Mouse (Mus musculus) forebrain, embryonic 14.5 days (tissue): ENCODE results near the gene Tmed1. TPM values are rescaled to one million over a fixed set of nuclear protein-coding genes. Genes with fewer than 3 reads are reported as not detected.
"Not testable (repeated sequence)": the region's sequence is repeated elsewhere in the genome, so short reads cannot be mapped to it uniquely, and the experiment has no call there.

ENCODE experiments used
- ATAC-seq: fragments of 200-750 bp; cut with Nextera tagmentation; 2 replicates; pipeline ENCODE4 v1.8.0; 2017; ENCODE audit warnings: mild to moderate bottlenecking, moderate library complexity
- DNase-seq: peaks from one replicate; pipeline ENCODE4 v3.0.0-alpha.2; 2015; ENCODE audit warnings: low spot score
- H3K27ac ChIP-seq: fragments of 300-500 bp; sonication (generic); 2 replicates; pipeline ENCODE4 v1.5.1; 2014; ENCODE audit warnings: low read depth, mild to moderate bottlenecking, control low read depth, low read length, moderate library complexity
- H3K27me3 ChIP-seq: fragments of 300-500 bp; sonication (generic); replicated peaks from 2 replicates; pipeline ENCODE4 v1.6.1; 2014; ENCODE audit warnings: low read length, control low read depth, mixed read lengths; ENCODE audit not compliant: control insufficient read depth, insufficient read depth
- H3K36me3 ChIP-seq: fragments of 300-500 bp; sonication (generic); 2 replicates; pipeline ENCODE4 v1.6.1; 2014; ENCODE audit warnings: low read length, control low read depth; ENCODE audit not compliant: control insufficient read depth, insufficient read depth
- H3K4me1 ChIP-seq: fragments of 300-500 bp; sonication (generic); 2 replicates; pipeline ENCODE4 v1.6.1; 2014; ENCODE audit warnings: antibody characterized with exemption, low read length, control low read depth; ENCODE audit not compliant: control insufficient read depth, insufficient read depth
- H3K4me2 ChIP-seq: fragments of 300-500 bp; sonication (generic); 2 replicates; pipeline ENCODE4 v1.6.1; 2014; ENCODE audit warnings: mild to moderate bottlenecking, control low read depth, low read length
- H3K4me3 ChIP-seq: fragments of 300-500 bp; sonication (generic); 2 replicates; pipeline ENCODE4 v1.5.1; 2014; ENCODE audit warnings: low read depth, low read length, control low read depth
- H3K9ac ChIP-seq: fragments of 300-500 bp; sonication (generic); 2 replicates; pipeline ENCODE4 v1.6.1; 2014; ENCODE audit warnings: mild to moderate bottlenecking, low read length, control low read depth, moderate library complexity
- H3K9me3 ChIP-seq: fragments of 300-500 bp; sonication (generic); replicated peaks from 2 replicates; pipeline ENCODE4 v1.6.1; 2016; ENCODE audit warnings: low read length, control low read depth, mixed read lengths; ENCODE audit not compliant: control insufficient read depth
- WGBS: fragments of 180-500 bp; shearing (Covaris S2); extraction: QIAGEN DNeasy Blood & Tissue Kit; methylation state at CpG from one replicate; pipeline ENCODE4 v1.1.7; 2014; 5-methylcytosine and 5-hydroxymethylcytosine counted together
- microRNA-seq: library from miRNA; unstranded; fragments of <30 nt; microRNA quantifications from one replicate; pipeline ENCODE4, GENCODE M21; 2016
- polyA plus RNA-seq: library from polyadenylated mRNA; unstranded; fragments of >200 nt; fragmentation: Nextera tagmentation; extraction: Ambion mirVana; gene quantifications from 2 replicates; pipeline ENCODE4 v1.2.1, GENCODE M21; 2014

Tmed1 gene
- polyA plus RNA-seq, 1 experiment from 2014 or later: 58.3 TPM

- peaks cover 37% of the 10 kb centered on the region for H3K36me3 ChIP-seq
- ATAC-seq, H3K4me1 ChIP-seq, DNase-seq, H3K4me2 ChIP-seq, H3K27me3 ChIP-seq, H3K9ac ChIP-seq, H3K4me3 ChIP-seq, H3K27ac ChIP-seq, H3K9me3 ChIP-seq: not testable (repeated sequence)
- WGBS: 92% methylated on average over 7 of the region's 7 CpGs
These were observed 45.5 kb downstream of the Tmed1 start for GRCm38 (mm10) chr9:21464565-21464928.

- Histone ChIP-seq H3K4me3 (no peak overlapping the region), H3K4me1 (no peaks in the 10 kb centered on the region), H3K27ac (no peak overlapping the region), H3K27me3 (no peaks in the 10 kb centered on the region), H3K9ac (no peak overlapping the region), H3K9me3 (no peaks in the 10 kb centered on the region), H3K36me3 (peaks cover 38% of the 10 kb centered on the region), H3K4me2 (no peak overlapping the region)
- ATAC-seq: no peak
- 84% methylated on average over 3 of the region's 3 CpGs for WGBS
- no peak for DNase-seq
These were observed 46.1 kb downstream of the Tmed1 start for GRCm38 (mm10) chr9:21463766-21464564.

GRCm38 (mm10) chr9:21463138-21463590 is 46.9 kb downstream of the Tmed1 start:
- peaks cover 34% of the 10 kb centered on the region for H3K36me3 ChIP-seq
- 0 out of 2 replicates have a peak overlapping the region, but pooled peaks have one; percentile 21 for H3K27ac ChIP-seq
- DNase-seq: no peak
- H3K4me2 ChIP-seq: no peak overlapping the region
- H3K27me3 ChIP-seq: no peaks in the 10 kb centered on the region
- WGBS: 81% methylated on average over 5 of the region's 5 CpGs
- H3K9me3 ChIP-seq: no peaks in the 10 kb centered on the region
- no peak overlapping the region for H3K4me3 ChIP-seq
- H3K9ac ChIP-seq: no peak overlapping the region
- H3K4me1 ChIP-seq: no peaks in the 10 kb centered on the region
- ATAC-seq: no peak

- Histone ChIP-seq H3K4me2 (no peak overlapping the region), H3K27ac (no peak overlapping the region), H3K4me1 (no peaks in the 10 kb centered on the region), H3K9me3 (no peaks in the 10 kb centered on the region), H3K36me3 (peaks cover 13% of the 10 kb centered on the region; the same call in 1 of the 2 replicates), H3K4me3 (no peak overlapping the region), H3K27me3 (no peaks in the 10 kb centered on the region), H3K9ac (no peak overlapping the region)
- DNase-seq (no peak), ATAC-seq (no peak)
- 92% methylated on average over 3 of the region's 3 CpGs for WGBS
These were observed 49.6 kb downstream of the Tmed1 start for GRCm38 (mm10) chr9:21460400-21460940.

- no peak overlapping the region for H3K27ac ChIP-seq
- no peak overlapping the region for H3K9ac ChIP-seq
- H3K4me2 ChIP-seq: no peak overlapping the region
- H3K9me3 ChIP-seq: no peaks in the 10 kb centered on the region
- no peaks in the 10 kb centered on the region for H3K4me1 ChIP-seq
- H3K27me3 ChIP-seq: no peaks in the 10 kb centered on the region
- ATAC-seq (no peak), DNase-seq (no peak)
- no peak overlapping the region for H3K4me3 ChIP-seq
- peaks cover 11% of the 10 kb centered on the region; the same call in 1 of the 2 replicates for H3K36me3 ChIP-seq
- WGBS: 55% methylated on average over 3 of the region's 3 CpGs
These were observed 51.2 kb downstream of the Tmed1 start for GRCm38 (mm10) chr9:21458821-21459220.

Small RNA genes lying within 50 kb of the gene (microRNA-seq; reads per million reads assigned to microRNA genes)
- not detected for gene Mir199a-1

Other genes with a start within 250 kb of the Tmed1 start
- 45.7 and 53.1 TPM in 2 replicates for gene Atg4d, start 245.0 kb downstream of the Tmed1 start, polyA plus RNA-seq
- 9.8 and 14.6 TPM in 2 replicates for gene Kri1, start 222.3 kb downstream of the Tmed1 start, polyA plus RNA-seq
- 101 and 107 TPM in 2 replicates for gene Cdkn2d, start 218.8 kb downstream of the Tmed1 start, polyA plus RNA-seq
- 0.91 and 1.4 TPM in 2 replicates for gene Ap1m2, start 197.9 kb downstream of the Tmed1 start, polyA plus RNA-seq
- gene Slc44a2, start 189.6 kb downstream of the Tmed1 start, polyA plus RNA-seq: 52.0 and 61.0 TPM in 2 replicates
- 248 and 249 TPM in 2 replicates for gene Ilf3, start 142.4 kb downstream of the Tmed1 start, polyA plus RNA-seq
- 51.4 and 53.7 TPM in 2 replicates for gene Qtrt1, start 98.4 kb downstream of the Tmed1 start, polyA plus RNA-seq
- 54.2 and 65.3 TPM in 2 replicates for gene Dnm2, start 85.3 kb downstream of the Tmed1 start, polyA plus RNA-seq
- gene AB124611, start 15.9 kb upstream of the Tmed1 start, polyA plus RNA-seq: 0.74 and 1.9 TPM in 2 replicates
- gene Carm1, start 36.6 kb upstream of the Tmed1 start, polyA plus RNA-seq: 22.8 and 26.7 TPM in 2 replicates
- gene Timm29, start 82.5 kb upstream of the Tmed1 start, polyA plus RNA-seq: 67.3 and 68.4 TPM in 2 replicates
- 16.9 and 18.2 TPM in 2 replicates for gene Yipf2, start 82.6 kb upstream of the Tmed1 start, polyA plus RNA-seq
- 128 and 153 TPM in 2 replicates for gene Smarca4, start 105.9 kb upstream of the Tmed1 start, polyA plus RNA-seq
- 5.2 and 6.8 TPM in 2 replicates for gene Ldlr, start 213.2 kb upstream of the Tmed1 start, polyA plus RNA-seq